Mouse (Mus musculus): ENCODE results near the gene Fbl. TPM values are rescaled to one million over a fixed set of nuclear protein-coding genes. Genes with fewer than 3 reads are reported as not detected.
"Not testable (repeated sequence)": the region's sequence is repeated elsewhere in the genome, so short reads cannot be mapped to it uniquely, and the experiment has no call there.

Fbl gene
- polyA plus RNA-seq, 1 experiment from 2014 or later: 142 TPM

DNA sequence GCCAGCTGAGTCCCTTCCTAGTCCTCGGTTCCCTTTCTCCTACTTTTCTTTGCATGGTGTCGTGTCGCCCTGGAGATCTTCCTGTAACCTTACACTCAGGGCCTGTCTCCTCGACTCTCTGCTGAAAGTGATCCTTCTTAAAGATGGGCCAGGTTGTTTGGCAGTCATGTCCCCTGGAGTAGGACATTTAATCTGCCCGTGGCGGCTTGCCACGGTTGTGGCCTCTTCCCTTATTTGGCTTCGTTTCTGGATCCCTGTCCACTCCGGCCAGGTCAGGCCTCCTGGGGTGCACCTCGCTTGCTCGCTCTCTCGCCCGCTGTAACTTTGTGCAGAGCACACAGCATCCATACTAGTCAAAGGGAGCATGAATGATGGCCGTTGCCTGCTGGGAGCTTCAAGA, 27.0 kb downstream of the Fbl start:
- Histone ChIP-seq H3K27ac (no peak overlapping the region), H3K9ac (no peak overlapping the region), H3K4me1 (no peaks in the 10 kb centered on the region), H3K36me3 (peaks cover 60% of the 10 kb centered on the region), H3K9me3 (no peaks in the 10 kb centered on the region), H3K27me3 (no peaks in the 10 kb centered on the region), H3K4me2 (replicated peaks) (no peak overlapping the region), H3K4me3 (no peak overlapping the region)
- no peak for ATAC-seq (ENCODE audit: low FRiP score, low read depth)
- WGBS: 80% methylated on average over 14 of the region's 14 CpGs

DNA sequence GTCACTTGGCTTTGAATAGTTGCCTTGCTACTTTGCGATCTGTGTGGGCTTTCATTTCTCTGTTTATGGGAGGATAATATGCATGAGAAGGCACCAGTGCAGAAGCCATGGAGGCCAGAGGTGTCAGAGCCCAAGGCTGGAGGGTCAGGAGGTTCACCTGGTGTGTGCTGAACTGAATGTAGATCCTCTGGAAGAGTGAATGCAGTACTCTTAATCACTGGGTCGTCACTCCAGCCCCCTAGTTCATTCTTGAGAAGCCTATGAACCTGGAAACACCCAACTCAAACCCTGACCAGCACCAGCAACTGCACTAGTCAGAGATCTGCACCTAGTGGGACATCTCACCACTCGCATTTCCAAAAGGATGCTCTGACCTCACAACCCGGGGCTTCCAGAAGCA, 29.5 kb downstream of the Fbl start:
- no peak for ATAC-seq (ENCODE audit: low FRiP score, low read depth)
- Histone ChIP-seq H3K4me1 (no peaks in the 10 kb centered on the region), H3K9ac (no peak overlapping the region), H3K27me3 (no peaks in the 10 kb centered on the region), H3K27ac (no peak overlapping the region), H3K4me2 (replicated peaks) (no peak overlapping the region), H3K4me3 (no peak overlapping the region), H3K9me3 (no peaks in the 10 kb centered on the region; the same call in 1 of the 2 replicates), H3K36me3 (peaks cover 34% of the 10 kb centered on the region)
- WGBS: 71% methylated on average over 4 of the region's 4 CpGs

DNA sequence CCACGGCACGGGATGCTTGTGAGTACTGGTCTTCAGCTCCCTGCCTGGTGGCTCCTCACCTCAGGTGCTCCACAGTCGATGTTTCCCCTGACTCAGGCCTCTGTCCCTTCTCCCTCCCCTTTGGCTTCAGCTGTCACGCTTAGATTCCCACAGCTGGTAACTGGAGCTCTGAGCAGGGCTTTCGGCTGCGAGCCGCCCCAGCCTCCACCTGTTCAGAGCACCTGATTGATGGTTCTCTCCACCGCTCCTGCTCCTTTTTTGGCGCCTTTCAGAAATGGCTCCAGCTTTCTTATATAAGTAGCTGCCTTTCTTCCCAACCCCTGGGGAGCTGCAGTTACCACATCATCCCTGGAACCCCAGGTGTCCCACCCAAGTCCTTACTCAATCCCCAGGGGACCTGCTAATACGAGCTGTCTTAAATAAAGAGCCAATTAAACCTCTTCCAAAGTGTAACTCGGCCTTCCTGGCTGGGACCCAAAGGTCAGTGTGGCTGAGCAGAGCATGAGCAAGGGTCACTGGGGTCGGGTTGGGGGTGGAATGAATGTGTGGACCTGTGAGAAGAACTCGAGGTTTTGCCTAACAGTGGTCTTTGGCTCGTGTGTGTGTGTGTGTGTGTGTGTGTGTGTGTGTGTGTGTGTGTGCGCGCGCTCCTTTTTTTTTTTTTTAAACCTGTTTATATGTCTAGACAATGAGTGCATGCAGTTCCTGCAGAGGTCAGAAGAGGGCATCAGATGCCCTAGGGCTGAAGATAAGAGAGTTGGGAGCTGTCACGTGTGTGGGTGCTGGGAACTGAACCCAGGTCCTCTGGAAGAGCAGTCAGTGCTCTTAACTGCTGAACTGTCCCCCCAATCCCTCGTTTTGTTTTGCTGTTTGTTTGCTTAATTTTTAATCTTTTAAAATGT, 33.9 kb downstream of the Fbl start:
- Histone ChIP-seq H3K27ac (no peak overlapping the region), H3K9me3 (no peaks in the 10 kb centered on the region; the same call in 1 of the 2 replicates), H3K36me3 (peaks cover 6% of the 10 kb centered on the region), H3K4me2 (replicated peaks) (no peak overlapping the region), H3K4me3 (no peak overlapping the region), H3K27me3 (no peaks in the 10 kb centered on the region), H3K4me1 (no peaks in the 10 kb centered on the region), H3K9ac (no peak overlapping the region)
- peak; percentile 66 for ATAC-seq (ENCODE audit: low FRiP score, low read depth)
- WGBS: 58% methylated on average over 19 of the region's 19 CpGs

DNA sequence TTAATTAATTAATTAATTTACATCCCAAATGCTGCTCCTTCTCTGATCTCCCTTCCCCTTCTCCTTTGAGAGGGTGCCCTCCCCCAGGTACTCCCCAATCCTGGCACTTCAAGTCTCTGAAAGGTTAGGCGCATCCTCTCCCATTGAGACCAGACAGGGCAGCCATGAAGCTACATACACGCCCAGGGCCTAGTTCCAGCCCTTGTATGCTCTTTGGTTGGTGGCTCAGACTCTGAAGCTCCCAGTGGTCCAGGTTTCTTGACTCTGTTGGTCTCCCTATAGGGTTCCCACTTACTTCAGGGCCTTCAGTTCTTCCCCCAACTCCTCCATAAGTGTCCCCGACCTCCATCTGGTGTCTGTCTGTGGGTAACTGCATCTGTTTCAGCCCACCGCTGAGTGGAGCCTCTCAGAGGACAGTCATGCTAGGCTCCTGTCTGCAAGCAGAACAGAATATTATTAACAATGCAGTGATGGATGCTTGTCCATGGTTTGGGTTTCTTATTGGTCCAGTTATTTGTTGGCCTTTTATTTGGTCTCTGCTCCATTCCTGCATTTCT, 36.6 kb downstream of the Fbl start:
- no peak overlapping the region for H3K4me3 ChIP-seq
- 70% methylated on average over 4 of the region's 4 CpGs for WGBS
- H3K36me3 ChIP-seq: no peaks in the 10 kb centered on the region
- H3K27ac ChIP-seq: no peak overlapping the region
- no peaks in the 10 kb centered on the region; the same call in 1 of the 2 replicates for H3K9me3 ChIP-seq
- ATAC-seq (ENCODE audit: low FRiP score, low read depth): no peak
- H3K4me2 ChIP-seq (replicated peaks): no peak overlapping the region
- no peak overlapping the region for H3K9ac ChIP-seq
- no peaks in the 10 kb centered on the region for H3K4me1 ChIP-seq
- no peaks in the 10 kb centered on the region for H3K27me3 ChIP-seq

GRCm38 (mm10) chr7:28208396-28208987, 39.0 kb downstream of the Fbl start:
- WGBS: 51% methylated on average over 12 of the region's 12 CpGs
- peak overlapping the region; percentile 62 for H3K9ac ChIP-seq
- H3K4me3 ChIP-seq: peak overlapping the region; percentile 40
- no peaks in the 10 kb centered on the region for H3K27me3 ChIP-seq
- H3K4me2 ChIP-seq (replicated peaks): peak overlapping the region; percentile 61
- no peak overlapping the region for H3K27ac ChIP-seq
- no peaks in the 10 kb centered on the region for H3K36me3 ChIP-seq
- H3K4me1 ChIP-seq: no peaks in the 10 kb centered on the region
- H3K9me3 ChIP-seq: no peaks in the 10 kb centered on the region; the same call in 1 of the 2 replicates
- ATAC-seq (ENCODE audit: low FRiP score, low read depth): no peak

DNA sequence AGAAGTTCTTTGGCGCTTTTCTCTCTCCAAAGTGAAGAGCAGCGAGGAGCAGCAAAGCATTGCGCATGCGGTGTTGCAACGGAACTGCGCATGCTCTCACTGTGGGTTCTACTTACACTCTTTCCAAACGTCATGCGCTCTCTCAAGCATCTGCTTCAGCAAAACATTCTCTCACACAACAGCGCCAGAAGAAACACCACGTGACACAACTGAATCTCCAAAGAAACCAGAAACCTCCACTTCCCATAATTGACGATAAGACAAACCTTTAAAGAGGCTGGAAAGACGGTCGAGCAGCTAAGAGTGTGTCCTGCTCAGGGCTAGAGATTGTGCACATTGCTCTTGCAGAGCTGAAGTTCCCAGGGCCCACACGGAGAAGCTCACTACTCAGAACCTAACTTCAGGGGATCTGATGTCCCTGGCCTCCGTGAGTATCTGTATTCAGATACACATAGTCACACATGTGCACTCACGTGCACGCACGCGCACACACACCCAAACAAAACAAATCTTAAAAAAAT, 39.5 kb downstream of the Fbl start:
- Histone ChIP-seq H3K4me1 (no peaks in the 10 kb centered on the region), H3K9ac (peak overlapping the region; percentile 62), H3K4me2 (replicated peaks) (peak overlapping the region; percentile 61), H3K9me3 (no peaks in the 10 kb centered on the region), H3K36me3 (no peaks in the 10 kb centered on the region), H3K27ac (no peak overlapping the region), H3K27me3 (no peaks in the 10 kb centered on the region), H3K4me3 (peak overlapping the region; percentile 40)
- no peak; the same call in 1 of the 2 replicates for ATAC-seq (ENCODE audit: low FRiP score, low read depth)
- 52% methylated on average over 19 of the region's 19 CpGs for WGBS

DNA sequence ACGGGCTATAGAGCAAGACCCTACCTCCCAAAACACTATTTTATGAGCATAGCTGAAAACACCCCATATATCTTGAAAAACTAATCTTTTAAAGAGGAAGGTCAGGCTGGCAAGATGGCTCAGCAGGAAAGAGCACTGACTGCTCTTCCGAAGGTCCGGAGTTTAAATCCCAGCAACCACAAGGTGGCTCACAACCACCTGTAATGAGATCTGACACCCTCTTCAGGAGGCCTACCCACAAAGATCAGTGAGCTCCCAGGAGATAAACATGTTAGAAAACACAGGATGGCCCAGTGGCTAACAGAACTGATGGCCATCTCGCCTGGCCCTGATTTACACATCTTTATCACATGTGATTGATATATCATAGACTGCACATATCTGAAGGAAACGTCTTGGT, 41.2 kb downstream of the Fbl start:
- H3K4me1 ChIP-seq: no peaks in the 10 kb centered on the region
- no peaks in the 10 kb centered on the region for H3K9me3 ChIP-seq
- H3K36me3 ChIP-seq: no peaks in the 10 kb centered on the region
- 43% methylated on average over 5 of the region's 5 CpGs for WGBS
- no peak overlapping the region for H3K4me3 ChIP-seq
- no peak for ATAC-seq (ENCODE audit: low FRiP score, low read depth)
- H3K27ac ChIP-seq: no peak overlapping the region
- H3K27me3 ChIP-seq: no peaks in the 10 kb centered on the region
- no peak overlapping the region for H3K4me2 ChIP-seq (replicated peaks)
- no peak overlapping the region for H3K9ac ChIP-seq

GRCm38 (mm10) chr7:28214142-28214541, 44.6 kb downstream of the Fbl start:
- 32% methylated on average over 10 of the region's 10 CpGs for WGBS
- no peak for ATAC-seq (ENCODE audit: low FRiP score, low read depth)
- H3K9ac ChIP-seq: no peak overlapping the region
- H3K36me3 ChIP-seq: no peaks in the 10 kb centered on the region
- no peak overlapping the region for H3K4me3 ChIP-seq
- no peaks in the 10 kb centered on the region for H3K27me3 ChIP-seq
- no peaks in the 10 kb centered on the region for H3K4me1 ChIP-seq
- H3K4me2 ChIP-seq (replicated peaks): no peak overlapping the region
- no peaks in the 10 kb centered on the region; the same call in 1 of the 2 replicates for H3K9me3 ChIP-seq
- H3K27ac ChIP-seq: no peak overlapping the region

- H3K4me1 ChIP-seq; H3K9ac ChIP-seq; H3K4me3 ChIP-seq; ATAC-seq (ENCODE audit: low FRiP score, low read depth); H3K4me2 ChIP-seq (replicated peaks); H3K36me3 ChIP-seq; H3K9me3 ChIP-seq; H3K27ac ChIP-seq; H3K27me3 ChIP-seq: not testable (repeated sequence)
- WGBS: 91% methylated on average over 2 of the region's 2 CpGs
Observed at GRCm38 (mm10) chr7:28215950-28216349, 46.4 kb downstream of the Fbl start.

DNA sequence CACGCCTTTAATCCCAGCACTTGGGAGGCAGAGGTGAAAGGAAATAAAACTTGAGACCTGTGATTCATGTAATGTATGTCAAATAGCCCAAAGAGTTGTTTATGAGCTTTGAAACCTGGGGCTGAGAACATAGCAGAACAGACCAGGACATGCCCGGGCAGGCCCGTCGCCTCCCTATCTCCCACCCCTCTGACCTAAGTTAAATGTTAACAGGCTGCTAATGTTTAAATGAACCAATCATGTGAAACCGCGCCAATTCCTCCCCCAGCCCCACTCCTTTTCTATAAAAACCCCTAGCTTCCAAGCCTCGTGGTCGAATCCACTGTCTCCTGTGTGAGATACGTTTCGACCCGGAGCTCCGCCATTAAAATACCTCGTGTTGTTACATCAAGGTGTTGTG, 48.3 kb downstream of the Fbl start:
- H3K9me3 ChIP-seq; H3K4me3 ChIP-seq; ATAC-seq (ENCODE audit: low FRiP score, low read depth); H3K27me3 ChIP-seq; H3K27ac ChIP-seq; H3K4me1 ChIP-seq; H3K9ac ChIP-seq; H3K36me3 ChIP-seq; H3K4me2 ChIP-seq (replicated peaks): not testable (repeated sequence)
- WGBS: 91% methylated on average over 13 of the region's 13 CpGs

- not testable (repeated sequence) for H3K9me3 ChIP-seq; ATAC-seq (ENCODE audit: low FRiP score, low read depth); H3K4me2 ChIP-seq (replicated peaks); H3K4me1 ChIP-seq; H3K27me3 ChIP-seq; H3K4me3 ChIP-seq; H3K27ac ChIP-seq; H3K9ac ChIP-seq; H3K36me3 ChIP-seq
- 87% methylated on average over 20 of the region's 20 CpGs for WGBS
Observed at GRCm38 (mm10) chr7:28218951-28219740, 49.6 kb downstream of the Fbl start.

DNA sequence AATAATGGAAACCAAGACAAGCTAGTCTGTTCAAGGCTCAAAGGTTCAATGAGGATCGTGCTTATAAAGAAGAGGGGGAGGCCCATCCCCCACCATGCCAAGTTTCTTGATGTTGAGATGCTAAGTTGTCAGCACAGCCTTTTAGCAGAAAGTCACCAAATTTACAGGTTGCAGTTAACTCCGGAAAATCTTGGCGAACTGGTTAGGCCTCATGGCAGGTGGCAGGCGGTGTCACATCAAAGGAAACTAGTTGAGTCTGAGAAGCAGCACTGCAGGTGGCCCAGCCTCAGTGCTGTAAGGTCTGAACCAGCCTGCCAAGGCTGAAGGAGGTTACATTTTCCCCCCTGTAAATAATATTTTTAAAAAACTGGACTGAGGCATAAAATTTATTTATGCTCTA, 57.3 kb downstream of the Fbl start:
- not testable (repeated sequence) for H3K4me3 ChIP-seq; H3K36me3 ChIP-seq; H3K9ac ChIP-seq; ATAC-seq (ENCODE audit: low FRiP score, low read depth); H3K9me3 ChIP-seq; H3K4me1 ChIP-seq; H3K27me3 ChIP-seq; H3K4me2 ChIP-seq (replicated peaks); H3K27ac ChIP-seq
- WGBS: 78% methylated on average over 4 of the region's 4 CpGs

Data from limb, embryonic 13.5 days (tissue).